Mouse (Mus musculus) adrenal gland, adult 18-20 months (tissue): ENCODE data around the gene C330007P06Rik. TPM values are rescaled to one million over a fixed set of nuclear protein-coding genes. Genes with fewer than 3 reads are reported as not detected.
A peak's percentile ranks its signal among the peaks of the same experiment; 100 is the strongest.
"Not testable (repeated sequence)": the region's sequence is repeated elsewhere in the genome, so short reads cannot be mapped to it uniquely, and the experiment has no call there.

Experiments used
- DNase-seq, 2 experiments: peaks; one replicate each; pipeline ENCODE4 v3.0.0; 2021 to 2022; ENCODE audit warnings: low spot score in 2 of 2
- long read RNA-seq, 2 experiments: library from polyadenylated mRNA; stranded (forward); transcript quantifications; one replicate each; pipeline ENCODE4 v2.0.0; 2021
- total RNA-seq, 2 experiments: library from RNA; stranded (reverse); gene quantifications; 1 replicate in 1 of 2; 2 replicates in 1 of 2; pipeline ENCODE4 v1.2.3; 2021

Gene C330007P06Rik
- 10 to 100 TPM; 48.6 to 50.9 TPM for total RNA-seq
- long read RNA-seq, experiment 1, transcript C330007P06Rik-202 (7 exons, 3,340 nt) = major isoform, 48 of 57 reads
- long read RNA-seq, experiment 1, partial matches to known transcripts = 3 of 57 reads
- long read RNA-seq, experiment 1, other reads (novel, unspliced or antisense) = 6 of 57 reads
- long read RNA-seq, experiment 2, transcript C330007P06Rik-202 (7 exons, 3,340 nt) = major isoform, 63 of 73 reads
- long read RNA-seq, experiment 2, partial matches to known transcripts = 1 of 73 reads
- long read RNA-seq, experiment 2, other reads (novel, unspliced or antisense) = 9 of 73 reads

DNA sequence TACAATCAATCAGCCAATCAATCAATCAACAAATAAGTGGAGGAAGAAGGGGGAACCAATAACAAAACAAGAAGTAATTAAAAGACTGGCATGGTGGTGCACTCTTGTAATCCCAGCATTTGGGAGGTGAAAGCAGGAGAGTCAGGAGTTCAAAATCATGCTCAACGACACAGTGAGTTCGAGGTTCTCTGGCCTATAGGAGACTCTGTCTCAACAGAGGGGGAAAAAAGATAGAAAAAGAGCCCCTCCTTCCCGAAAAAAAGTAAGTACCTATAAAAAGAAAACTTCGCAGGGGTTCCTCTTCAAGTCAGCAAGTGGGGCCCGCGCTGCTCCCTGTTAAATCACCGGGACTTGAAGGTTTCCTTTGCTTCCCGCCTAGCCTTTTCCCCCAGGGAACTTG lies at the start of gene C330007P06Rik, which contains the start of gene Ube2a:
TSS of gene C330007P06Rik (minus strand) at position 347 of the 400 bp plus-strand sequence.
TSS of gene Ube2a (plus strand) at position 136 of the 400 bp plus-strand sequence.
- no peak for DNase-seq

DNA sequence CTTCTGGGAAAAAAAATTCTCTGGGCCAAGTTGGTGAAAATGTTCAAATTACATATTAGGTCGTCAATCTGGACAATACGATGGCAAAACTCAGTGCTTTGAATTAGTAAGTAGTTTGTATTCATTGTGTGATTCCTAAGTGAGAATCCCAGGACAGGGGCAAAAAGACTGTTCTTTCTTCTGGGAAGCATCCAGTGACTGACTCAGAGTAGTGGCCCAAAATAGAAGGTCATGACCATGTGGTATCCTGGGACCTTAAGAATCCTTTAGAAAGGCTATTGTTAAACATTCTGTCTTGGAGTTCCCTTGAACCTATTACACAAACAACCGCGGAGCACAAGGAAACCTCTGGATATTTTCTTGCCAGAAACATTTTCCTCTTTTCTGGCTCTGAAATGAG lies 47.4 kb upstream of the C330007P06Rik start:
- no peak for DNase-seq

DNA sequence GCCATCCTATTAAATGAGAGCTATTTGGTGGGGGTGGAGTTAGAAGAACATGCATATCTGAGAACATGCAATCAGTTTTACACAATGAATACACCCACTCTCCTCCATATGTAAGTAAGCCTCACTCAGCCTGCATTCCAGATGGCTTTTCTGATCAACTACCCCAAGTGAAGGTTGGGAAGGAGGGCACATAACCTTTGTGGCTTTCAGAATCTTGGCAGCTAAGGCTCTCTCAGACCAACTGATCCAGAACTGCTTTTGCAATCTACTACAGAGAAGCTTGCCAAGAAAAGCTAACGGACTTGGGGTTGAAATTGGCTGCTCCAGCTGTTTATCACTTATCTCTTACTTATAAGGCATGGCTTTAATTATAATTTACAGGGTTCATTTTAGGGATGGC lies 43.8 kb upstream of the C330007P06Rik start:
- no peak for DNase-seq

- peak; percentile 43 to 47 for DNase-seq
Observed at GRCm38 (mm10) chrX:36911343-36911742, 37.4 kb upstream of the C330007P06Rik start.

DNA sequence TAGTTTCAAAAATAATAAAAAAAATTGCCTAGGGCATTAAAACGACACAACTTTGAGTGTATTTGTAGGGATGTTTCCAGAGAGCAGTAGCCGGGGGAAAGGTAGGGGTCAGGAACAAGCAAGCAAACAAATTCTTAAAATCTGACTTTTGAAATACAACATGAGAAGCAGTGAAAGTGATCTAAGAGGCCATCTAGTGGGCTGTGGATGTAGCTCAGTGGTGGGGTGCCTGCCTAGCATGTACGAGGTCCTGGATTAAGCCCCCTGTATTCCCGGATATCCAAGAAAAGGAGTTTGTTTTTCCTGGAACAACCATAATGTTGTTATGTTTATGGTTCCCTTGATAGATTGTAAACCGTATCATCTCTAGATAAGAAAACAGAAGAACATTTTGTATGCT lies 32.6 kb upstream of the C330007P06Rik start:
- no peak for DNase-seq

- DNase-seq = peak; percentile 79 to 83
Observed at GRCm38 (mm10) chrX:36903115-36903768, 29.3 kb upstream of the C330007P06Rik start.

DNA sequence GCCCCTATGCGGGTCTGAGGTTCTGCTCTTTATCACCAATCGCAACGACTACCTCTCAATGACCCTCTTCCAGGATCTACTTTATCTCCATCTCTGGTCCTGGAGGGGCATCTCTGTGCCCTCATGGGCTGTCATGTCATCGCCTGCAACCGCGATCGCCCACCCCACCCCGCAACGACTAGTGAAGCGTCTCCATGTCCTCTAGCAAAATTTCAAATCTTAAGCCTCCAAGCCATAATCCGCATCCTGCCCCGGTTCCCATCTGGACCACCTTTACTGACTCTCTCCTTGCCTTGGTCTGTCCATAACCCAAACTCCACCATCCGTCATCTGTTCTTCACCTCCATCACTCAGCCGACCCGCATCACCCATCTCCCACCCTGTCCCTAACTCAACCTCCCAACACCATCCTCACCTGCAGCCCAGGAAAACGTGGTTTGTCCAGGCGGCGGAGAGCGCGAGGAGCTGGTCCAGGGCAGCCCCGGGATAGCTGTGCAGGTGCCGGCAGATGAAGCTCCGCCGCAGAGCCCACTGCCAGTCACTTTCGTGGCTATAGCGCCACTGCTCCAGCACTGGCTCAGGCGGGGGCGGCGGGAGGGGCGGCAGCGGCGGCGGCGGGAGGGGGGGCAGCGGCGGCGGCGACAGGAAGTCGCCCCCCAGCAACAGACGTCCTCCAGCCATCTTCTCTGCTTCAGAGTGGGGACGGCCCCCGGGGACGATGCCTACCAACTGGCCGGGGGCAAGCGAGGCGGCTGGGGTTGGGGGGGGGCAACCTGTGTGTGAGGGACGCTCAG lies 28.6 kb upstream of the C330007P06Rik start, which contains the start of gene Nkrf:
TSS of gene Nkrf (minus strand) at position 579 of the 794 bp plus-strand sequence.
- peak; percentile 21 to 25 for DNase-seq

GRCm38 (mm10) chrX:36901655-36902054 lies 27.7 kb upstream of the C330007P06Rik start:
- DNase-seq = no peak

DNA sequence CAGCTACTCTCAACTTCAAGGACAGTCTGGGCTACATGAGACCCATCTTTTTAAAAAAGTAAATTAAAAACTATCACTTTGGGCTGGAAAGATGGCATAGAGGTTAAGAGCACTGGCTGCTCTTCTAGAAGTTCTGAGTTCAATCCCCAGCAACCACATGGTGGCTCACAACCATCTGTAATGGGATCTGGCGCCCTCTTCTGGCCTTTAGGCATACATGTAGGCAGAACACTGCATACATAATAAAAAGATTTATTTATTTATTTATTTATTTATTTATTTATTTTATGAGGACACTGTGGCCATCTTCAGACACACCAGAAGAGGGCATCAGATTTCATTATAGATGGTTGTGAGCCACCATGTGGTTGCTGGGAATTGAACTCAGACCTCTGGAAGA lies 25.0 kb upstream of the C330007P06Rik start:
- not testable (repeated sequence) for DNase-seq

DNA sequence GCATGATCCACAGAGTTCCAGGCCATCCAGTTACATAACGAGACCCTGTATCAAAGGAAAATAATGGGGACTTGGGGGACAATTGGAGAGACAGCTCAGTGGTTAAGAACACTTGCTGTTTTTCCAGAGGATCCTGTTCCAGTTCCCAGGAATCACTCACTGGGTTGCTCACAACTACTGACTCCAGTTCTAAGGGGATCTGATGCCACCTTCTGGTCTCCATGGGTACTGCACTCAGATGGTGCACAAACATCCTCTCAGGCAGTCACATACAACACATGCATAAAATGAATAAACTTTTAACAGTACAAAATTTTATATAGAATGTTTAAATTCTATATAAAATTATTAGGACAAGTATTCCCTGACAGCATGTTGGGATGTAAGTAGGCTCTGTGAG lies 10.8 kb upstream of the C330007P06Rik start:
- DNase-seq = no peak

- DNase-seq = no peak
Observed at GRCm38 (mm10) chrX:36874704-36875128, 805 bp upstream of the C330007P06Rik start.

GRCm38 (mm10) chrX:36874178-36874696 lies 326 bp upstream of the C330007P06Rik start:
- peak; percentile 82 to 84 for DNase-seq

DNA sequence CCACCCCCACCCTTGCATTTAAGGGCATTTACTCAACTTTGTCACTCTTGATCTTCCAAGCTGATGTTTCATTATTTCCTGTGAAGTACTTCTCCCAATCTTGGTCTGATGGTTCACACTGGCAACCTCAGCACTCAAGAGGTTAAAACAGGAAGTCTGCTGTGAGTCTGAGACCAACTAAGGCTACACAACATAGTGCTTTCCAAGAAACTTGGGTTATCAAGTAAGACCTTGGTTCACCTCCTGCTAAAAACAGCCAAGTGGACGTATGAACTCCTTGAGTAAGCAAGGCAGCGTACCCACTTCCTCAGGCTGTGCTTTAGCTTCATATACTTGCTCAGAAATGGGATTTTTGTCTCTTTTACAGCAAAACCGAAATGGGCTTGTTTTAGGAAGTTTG lies 3.5 kb downstream of the C330007P06Rik start:
- no peak for DNase-seq

GRCm38 (mm10) chrX:36864609-36865328 lies 9.1 kb downstream of the C330007P06Rik start:
- no peak for DNase-seq

- DNase-seq = peak; percentile 60 to 67
Observed at GRCm38 (mm10) chrX:36863766-36864608, 9.9 kb downstream of the C330007P06Rik start.

- no peak for DNase-seq
Observed at GRCm38 (mm10) chrX:36852631-36853030, 21.3 kb downstream of the C330007P06Rik start.

DNA sequence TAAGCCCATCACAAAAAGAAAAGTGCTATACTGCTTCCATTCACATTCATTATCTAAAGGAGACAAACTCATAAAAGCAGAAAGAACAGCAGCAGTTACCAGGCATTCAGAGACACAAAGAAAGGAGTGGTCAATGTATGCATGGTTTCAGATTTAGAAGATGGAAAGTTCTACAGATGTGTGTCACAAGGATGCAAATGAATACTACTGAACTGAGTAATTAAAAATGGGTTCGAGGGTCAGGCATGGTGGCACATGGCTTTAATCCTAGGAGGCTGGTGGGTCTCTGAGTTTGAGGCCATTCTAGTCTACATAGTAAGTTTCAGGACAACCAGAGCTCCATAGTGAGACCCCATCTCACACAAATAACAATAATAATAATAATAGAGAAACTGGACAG lies 26.8 kb downstream of the C330007P06Rik start:
- no peak for DNase-seq

GRCm38 (mm10) chrX:36843346-36843990 lies 30.4 kb downstream of the C330007P06Rik start:
- no peak for DNase-seq

- DNase-seq = no peak
Observed at GRCm38 (mm10) chrX:36841698-36842097, 32.2 kb downstream of the C330007P06Rik start.
